Mouse (Mus musculus): ENCODE measurements at regions not wholly inside any gene's neighbourhood (a gene's known extent, or its start where the extent isn't known, plus 50 kb on each side); places are given as distances from the start of the nearest gene placed in this dataset.

GRCm38 (mm10) chr4:124036483-124036882 is 118.7 kb upstream of the 4930535I16Rik start:
- Histone ChIP-seq H3K9me3 (ENCODE audit: control insufficient read depth, low read length) (no peaks in the 10 kb centered on the region), H3K27me3 (replicated peaks; ENCODE audit: control insufficient read depth, insufficient read depth, low read length) (peaks cover 5% of the 10 kb centered on the region; the same call in 1 of the 2 replicates), H3K9ac (ENCODE audit: low read depth, low read length) (no peak overlapping the region), H3K27ac (ENCODE audit: low read depth, low read length) (no peak overlapping the region), H3K4me3 (ENCODE audit: low read depth, low read length) (no peak overlapping the region), H3K36me3 (ENCODE audit: control insufficient read depth, insufficient read depth, low read length) (no peaks in the 10 kb centered on the region), H3K4me1 (replicated peaks; ENCODE audit: control insufficient read depth, insufficient read depth, low read length) (no peaks in the 10 kb centered on the region), H3K4me2 (no peak overlapping the region)
- WGBS: 72% methylated on average over 12 of the region's 12 CpGs
- DNase-seq (ENCODE audit: low spot score) (no peak), ATAC-seq (replicated peaks; ENCODE audit: low FRiP score) (no peak)

- Histone ChIP-seq H3K36me3 (ENCODE audit: control insufficient read depth, insufficient read depth, low read length) (no peaks in the 10 kb centered on the region), H3K4me2 (no peak overlapping the region), H3K9ac (ENCODE audit: low read depth, low read length) (no peak overlapping the region), H3K9me3 (ENCODE audit: control insufficient read depth, low read length) (no peaks in the 10 kb centered on the region), H3K27ac (ENCODE audit: low read depth, low read length) (no peak overlapping the region), H3K4me1 (replicated peaks; ENCODE audit: control insufficient read depth, insufficient read depth, low read length) (no peaks in the 10 kb centered on the region), H3K4me3 (ENCODE audit: low read depth, low read length) (no peak overlapping the region), H3K27me3 (replicated peaks; ENCODE audit: control insufficient read depth, insufficient read depth, low read length) (peaks cover 5% of the 10 kb centered on the region; the same call in 1 of the 2 replicates)
- 33% methylated on average over 10 of the region's 10 CpGs for WGBS
- ATAC-seq (replicated peaks; ENCODE audit: low FRiP score) (no peak), DNase-seq (ENCODE audit: low spot score) (no peak)
These were observed 117.8 kb upstream of the 4930535I16Rik start for GRCm38 (mm10) chr4:124035657-124036061.

- no peak overlapping the region for H3K9ac ChIP-seq (ENCODE audit: low read depth, low read length)
- H3K4me3 ChIP-seq (ENCODE audit: low read depth, low read length): no peak overlapping the region
- no peaks in the 10 kb centered on the region for H3K36me3 ChIP-seq (ENCODE audit: control insufficient read depth, insufficient read depth, low read length)
- H3K4me1 ChIP-seq (replicated peaks; ENCODE audit: control insufficient read depth, insufficient read depth, low read length): no peaks in the 10 kb centered on the region
- no peaks in the 10 kb centered on the region for H3K9me3 ChIP-seq (ENCODE audit: control insufficient read depth, low read length)
- no peak overlapping the region for H3K4me2 ChIP-seq
- DNase-seq (ENCODE audit: low spot score) (no peak), ATAC-seq (replicated peaks; ENCODE audit: low FRiP score) (no peak)
- no peak overlapping the region for H3K27ac ChIP-seq (ENCODE audit: low read depth, low read length)
- H3K27me3 ChIP-seq (replicated peaks; ENCODE audit: control insufficient read depth, insufficient read depth, low read length): peaks cover 5% of the 10 kb centered on the region; the same call in 1 of the 2 replicates
- WGBS: 47% methylated on average over 7 of the region's 7 CpGs
These were observed 117.4 kb upstream of the 4930535I16Rik start for GRCm38 (mm10) chr4:124035192-124035591.

DNA sequence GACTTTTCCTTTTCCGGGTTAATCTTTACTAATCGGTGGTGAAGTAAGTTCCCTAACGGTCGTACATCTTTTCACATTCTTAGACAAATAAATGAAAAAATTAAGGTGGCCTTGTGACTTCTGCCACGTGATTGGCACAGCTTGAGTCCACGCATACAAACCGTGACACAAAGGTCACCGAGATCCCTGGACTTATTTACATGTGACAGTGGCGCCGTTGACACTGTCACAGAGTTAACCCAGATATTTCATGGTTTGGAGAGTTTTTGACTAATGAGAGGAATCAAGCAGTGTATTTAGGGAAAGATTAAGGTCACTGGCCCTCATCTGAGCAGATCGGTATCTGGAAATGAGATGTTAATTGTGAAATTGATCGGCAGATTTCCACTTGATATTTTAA is 110.2 kb upstream of the 4930535I16Rik start:
- no peaks in the 10 kb centered on the region for H3K36me3 ChIP-seq (ENCODE audit: control insufficient read depth, insufficient read depth, low read length)
- H3K9ac ChIP-seq (ENCODE audit: low read depth, low read length): no peak overlapping the region
- H3K9me3 ChIP-seq (ENCODE audit: control insufficient read depth, low read length): no peaks in the 10 kb centered on the region
- H3K4me3 ChIP-seq (ENCODE audit: low read depth, low read length): no peak overlapping the region
- no peak overlapping the region for H3K27ac ChIP-seq (ENCODE audit: low read depth, low read length)
- 87% methylated on average over 12 of the region's 12 CpGs for WGBS
- H3K4me2 ChIP-seq: no peak overlapping the region
- H3K27me3 ChIP-seq (replicated peaks; ENCODE audit: control insufficient read depth, insufficient read depth, low read length): no peaks in the 10 kb centered on the region
- ATAC-seq (replicated peaks; ENCODE audit: low FRiP score) (no peak), DNase-seq (ENCODE audit: low spot score) (no peak)
- no peaks in the 10 kb centered on the region for H3K4me1 ChIP-seq (replicated peaks; ENCODE audit: control insufficient read depth, insufficient read depth, low read length)

GRCm38 (mm10) chr4:124016401-124016800 is 98.6 kb upstream of the 4930535I16Rik start:
- no peak overlapping the region for H3K4me2 ChIP-seq
- H3K27ac ChIP-seq (ENCODE audit: low read depth, low read length): no peak overlapping the region
- DNase-seq (ENCODE audit: low spot score) (no peak), ATAC-seq (replicated peaks; ENCODE audit: low FRiP score) (no peak)
- H3K27me3 ChIP-seq (replicated peaks; ENCODE audit: control insufficient read depth, insufficient read depth, low read length): no peaks in the 10 kb centered on the region
- H3K4me3 ChIP-seq (ENCODE audit: low read depth, low read length): no peak overlapping the region
- 67% methylated on average over 3 of the region's 3 CpGs for WGBS
- H3K9me3 ChIP-seq (ENCODE audit: control insufficient read depth, low read length): no peaks in the 10 kb centered on the region
- H3K4me1 ChIP-seq (replicated peaks; ENCODE audit: control insufficient read depth, insufficient read depth, low read length): no peaks in the 10 kb centered on the region
- H3K36me3 ChIP-seq (ENCODE audit: control insufficient read depth, insufficient read depth, low read length): no peaks in the 10 kb centered on the region
- no peak overlapping the region for H3K9ac ChIP-seq (ENCODE audit: low read depth, low read length)

DNA sequence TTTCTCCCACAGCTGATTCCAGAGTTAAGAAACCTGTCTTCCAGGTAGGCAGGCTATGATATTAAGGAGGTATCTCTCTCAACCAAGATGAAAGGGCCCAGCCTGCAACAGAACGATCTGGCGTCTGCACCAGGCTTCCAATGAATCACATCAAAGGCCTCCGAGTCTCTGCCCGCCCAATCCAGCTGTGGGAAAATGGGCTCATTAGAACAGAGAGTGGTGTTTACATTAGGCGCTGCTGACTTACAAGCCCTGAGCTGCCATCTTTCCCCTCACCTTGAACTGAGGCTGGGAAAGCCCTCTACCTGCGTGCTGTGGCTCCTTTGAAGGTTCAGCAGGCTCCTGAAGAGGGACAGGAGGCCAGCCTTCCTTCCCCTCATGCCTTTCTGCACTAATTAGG is 97.5 kb upstream of the 4930535I16Rik start:
- no peaks in the 10 kb centered on the region for H3K27me3 ChIP-seq (replicated peaks; ENCODE audit: control insufficient read depth, insufficient read depth, low read length)
- WGBS: 54% methylated on average over 6 of the region's 6 CpGs

DNA sequence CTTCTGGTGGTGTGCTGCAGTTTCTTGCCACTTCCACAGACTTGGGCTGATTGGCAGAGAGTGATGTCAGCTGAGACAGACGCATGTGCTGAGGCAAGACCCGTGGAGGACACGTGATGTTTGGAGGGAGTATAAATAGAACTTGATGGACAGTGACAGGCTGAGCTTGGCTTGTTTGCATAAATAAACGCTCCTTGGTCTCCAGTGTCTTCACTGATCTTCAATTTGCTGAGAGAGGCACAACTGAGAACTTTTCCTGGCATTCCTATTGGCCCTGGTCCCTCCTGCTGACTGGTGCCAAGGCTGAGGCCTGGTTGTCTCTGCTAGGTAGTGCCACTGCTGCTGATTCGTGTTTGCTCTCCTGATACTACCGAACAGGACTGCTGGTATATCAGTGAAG is 94.6 kb upstream of the 4930535I16Rik start:
- Histone ChIP-seq H3K4me2 (no peak overlapping the region), H3K4me3 (ENCODE audit: low read depth, low read length) (no peak overlapping the region), H3K36me3 (ENCODE audit: control insufficient read depth, insufficient read depth, low read length) (no peaks in the 10 kb centered on the region), H3K27ac (ENCODE audit: low read depth, low read length) (no peak overlapping the region), H3K9me3 (ENCODE audit: control insufficient read depth, low read length) (no peaks in the 10 kb centered on the region), H3K4me1 (replicated peaks; ENCODE audit: control insufficient read depth, insufficient read depth, low read length) (no peaks in the 10 kb centered on the region), H3K27me3 (replicated peaks; ENCODE audit: control insufficient read depth, insufficient read depth, low read length) (no peaks in the 10 kb centered on the region), H3K9ac (ENCODE audit: low read depth, low read length) (no peak overlapping the region)
- 63% methylated on average over 6 of the region's 6 CpGs for WGBS
- DNase-seq (ENCODE audit: low spot score) (no peak), ATAC-seq (replicated peaks; ENCODE audit: low FRiP score) (no peak)

More for the DNA sequence above, 97.5 kb upstream of the 4930535I16Rik start:
- Histone ChIP-seq H3K4me3 (ENCODE audit: low read depth, low read length) (no peak overlapping the region), H3K9me3 (ENCODE audit: control insufficient read depth, low read length) (no peaks in the 10 kb centered on the region), H3K4me2 (no peak overlapping the region), H3K9ac (ENCODE audit: low read depth, low read length) (no peak overlapping the region), H3K4me1 (replicated peaks; ENCODE audit: control insufficient read depth, insufficient read depth, low read length) (no peaks in the 10 kb centered on the region), H3K36me3 (ENCODE audit: control insufficient read depth, insufficient read depth, low read length) (no peaks in the 10 kb centered on the region), H3K27ac (ENCODE audit: low read depth, low read length) (no peak overlapping the region)
- DNase-seq (ENCODE audit: low spot score) (no peak), ATAC-seq (replicated peaks; ENCODE audit: low FRiP score) (no peak)

DNA sequence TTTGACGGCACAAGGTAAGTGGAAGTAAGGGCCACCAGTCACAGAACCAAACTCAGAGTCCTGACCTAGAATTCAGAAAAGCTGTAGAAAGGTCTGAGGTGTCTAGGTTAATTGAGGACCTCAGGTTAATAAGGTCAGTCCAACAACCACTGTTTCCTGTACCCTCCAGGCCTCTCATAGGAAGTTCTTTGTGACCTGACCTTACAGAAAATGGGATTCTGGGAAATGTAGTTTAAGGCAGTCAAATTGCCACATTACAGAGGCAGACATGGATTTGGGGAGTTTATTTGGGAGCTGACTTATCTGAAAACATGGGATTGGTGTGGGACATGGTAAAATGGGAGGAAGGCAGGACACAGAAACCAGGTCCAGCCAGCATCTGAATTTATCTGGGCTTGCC is 90.9 kb upstream of the 4930535I16Rik start:
- Histone ChIP-seq H3K27me3 (replicated peaks; ENCODE audit: control insufficient read depth, insufficient read depth, low read length) (no peaks in the 10 kb centered on the region), H3K9me3 (ENCODE audit: control insufficient read depth, low read length) (no peaks in the 10 kb centered on the region), H3K27ac (ENCODE audit: low read depth, low read length) (no peak overlapping the region), H3K4me1 (replicated peaks; ENCODE audit: control insufficient read depth, insufficient read depth, low read length) (no peaks in the 10 kb centered on the region), H3K9ac (ENCODE audit: low read depth, low read length) (no peak overlapping the region), H3K4me2 (no peak overlapping the region), H3K36me3 (ENCODE audit: control insufficient read depth, insufficient read depth, low read length) (no peaks in the 10 kb centered on the region), H3K4me3 (ENCODE audit: low read depth, low read length) (no peak overlapping the region)
- DNase-seq (ENCODE audit: low spot score) (no peak), ATAC-seq (replicated peaks; ENCODE audit: low FRiP score) (no peak)
- 91% methylated on average over 1 of the region's 1 CpGs for WGBS

DNA sequence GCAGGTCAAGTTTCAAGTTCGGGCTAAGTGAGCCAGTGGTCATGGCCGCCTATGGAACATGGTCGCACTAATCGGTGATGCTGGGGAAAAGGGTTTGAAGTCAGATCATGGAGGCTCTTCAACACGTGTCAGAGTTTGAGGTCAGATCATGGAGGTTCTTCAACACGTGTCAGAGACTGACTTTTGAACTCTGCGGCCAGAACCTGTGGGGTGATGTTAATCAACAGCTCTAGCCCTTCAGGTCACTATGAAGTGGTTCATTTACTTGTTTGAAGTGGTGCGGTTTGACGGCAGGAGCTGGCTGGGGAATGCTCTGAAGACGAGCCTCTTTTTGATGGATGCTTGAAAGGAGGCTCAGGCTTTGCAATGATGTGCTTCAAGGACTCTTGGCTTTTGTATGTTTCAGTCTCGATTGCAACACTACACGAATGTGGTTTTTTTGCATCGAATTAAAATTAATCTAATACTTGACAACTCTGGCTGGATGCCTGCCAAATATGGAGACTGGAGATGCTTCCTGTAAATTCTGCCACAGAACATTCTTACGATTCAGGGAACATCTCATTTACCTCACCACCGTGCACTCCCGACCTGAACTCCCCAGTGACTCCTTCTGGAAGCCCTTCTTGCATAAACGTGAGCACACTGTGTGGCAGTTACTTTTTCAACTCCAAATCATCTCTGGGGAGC is 87.9 kb upstream of the 4930535I16Rik start:
- H3K4me2 ChIP-seq: no peak overlapping the region
- no peaks in the 10 kb centered on the region for H3K9me3 ChIP-seq (ENCODE audit: control insufficient read depth, low read length)
- H3K4me3 ChIP-seq (ENCODE audit: low read depth, low read length): no peak overlapping the region
- no peak for DNase-seq (ENCODE audit: low spot score)
- H3K27me3 ChIP-seq (replicated peaks; ENCODE audit: control insufficient read depth, insufficient read depth, low read length): no peaks in the 10 kb centered on the region
- H3K4me1 ChIP-seq (replicated peaks; ENCODE audit: control insufficient read depth, insufficient read depth, low read length): 0 out of 2 replicates have a peak, but pooled peaks cover 2% of the 10 kb centered on the region
- no peak overlapping the region for H3K9ac ChIP-seq (ENCODE audit: low read depth, low read length)
- WGBS: 77% methylated on average over 17 of the region's 17 CpGs
- no peak for ATAC-seq (replicated peaks; ENCODE audit: low FRiP score)
- H3K36me3 ChIP-seq (ENCODE audit: control insufficient read depth, insufficient read depth, low read length): no peaks in the 10 kb centered on the region
- no peak overlapping the region for H3K27ac ChIP-seq (ENCODE audit: low read depth, low read length)
